Mouse (Mus musculus): ENCODE results near the gene Mfsd10. TPM values are rescaled to one million over a fixed set of nuclear protein-coding genes. Genes with fewer than 3 reads are reported as not detected.
"Not testable (repeated sequence)": the region's sequence is repeated elsewhere in the genome, so short reads cannot be mapped to it uniquely, and the experiment has no call there.

Gene Mfsd10
- polyA plus RNA-seq, 1 experiment = 91.4 TPM

- DNase-seq (ENCODE audit: low read depth) = no peak
Observed at GRCm38 (mm10) chr5:34607100-34607880, 29.7 kb downstream of the Mfsd10 start.

- DNase-seq (ENCODE audit: low read depth) = no peak
Observed at GRCm38 (mm10) chr5:34604576-34604975, 32.4 kb downstream of the Mfsd10 start.

DNA sequence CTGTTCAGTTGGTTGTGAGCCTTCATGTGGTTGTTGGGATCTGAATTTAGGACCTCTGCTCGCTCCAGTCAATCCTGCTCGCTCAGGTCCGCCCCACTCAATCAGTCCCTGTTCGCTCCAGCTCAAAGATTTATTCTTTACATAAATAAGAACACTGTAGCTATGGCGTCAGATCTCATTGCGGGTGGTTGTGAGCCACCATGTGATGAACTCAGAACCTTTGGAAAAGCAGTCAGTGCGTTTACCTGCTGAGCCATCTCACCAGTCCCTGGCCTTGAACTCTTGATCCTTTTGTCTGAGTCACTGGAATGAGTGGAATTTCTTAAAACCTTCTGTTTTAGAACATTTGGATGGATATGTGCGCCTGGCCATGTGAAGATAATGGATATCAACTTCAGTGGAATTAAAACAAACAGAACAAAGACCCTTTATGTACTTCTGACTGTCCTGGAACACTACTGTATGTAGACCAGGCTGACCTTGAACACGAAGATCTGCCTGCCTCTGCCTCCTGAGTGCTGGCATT lies 43.7 kb downstream of the Mfsd10 start:
- no peak for DNase-seq (ENCODE audit: low read depth)

DNA sequence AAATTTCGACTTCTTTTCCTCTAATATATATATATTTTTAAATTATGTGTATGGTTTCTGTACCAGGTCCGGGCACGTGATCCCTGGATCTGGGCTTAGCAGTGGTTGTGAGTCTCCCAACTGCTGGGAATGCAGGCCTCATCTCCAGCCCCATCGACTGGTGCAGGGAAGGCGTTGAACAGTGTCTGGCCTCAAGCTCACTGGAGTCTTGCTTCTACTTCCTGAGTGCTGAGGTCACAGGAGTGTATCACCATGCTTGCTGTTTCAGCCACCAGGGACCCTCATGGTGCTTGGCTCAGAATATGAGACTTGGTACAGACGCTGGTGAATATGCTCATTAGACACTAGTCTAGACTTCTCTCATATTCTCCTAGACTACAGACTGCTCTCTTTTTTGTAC lies 44.3 kb downstream of the Mfsd10 start:
- no peak for DNase-seq (ENCODE audit: low read depth)

DNA sequence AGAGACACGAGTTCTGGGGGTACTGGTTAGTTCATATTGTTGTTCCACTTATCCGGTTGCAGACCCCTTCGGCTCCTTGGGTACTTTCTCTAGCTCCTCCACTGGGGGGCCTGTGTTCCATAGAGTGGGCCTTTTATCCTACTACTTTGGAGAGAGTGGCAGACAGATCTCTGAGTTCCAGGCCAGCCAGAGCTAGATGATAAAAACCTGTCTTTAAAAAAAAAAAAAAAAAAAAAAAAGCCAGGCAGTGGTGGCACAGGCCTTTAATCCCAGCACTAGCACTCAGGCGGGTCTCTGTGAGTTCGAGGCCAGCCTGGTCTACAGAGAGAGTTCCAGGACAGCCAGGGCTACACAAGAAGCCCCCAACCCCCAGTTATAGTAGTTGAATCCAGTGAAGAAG lies 44.8 kb downstream of the Mfsd10 start:
- DNase-seq (ENCODE audit: low read depth) = not testable (repeated sequence)

GRCm38 (mm10) chr5:34591388-34592004 lies 45.5 kb downstream of the Mfsd10 start:
- DNase-seq (ENCODE audit: low read depth) = no peak

DNA sequence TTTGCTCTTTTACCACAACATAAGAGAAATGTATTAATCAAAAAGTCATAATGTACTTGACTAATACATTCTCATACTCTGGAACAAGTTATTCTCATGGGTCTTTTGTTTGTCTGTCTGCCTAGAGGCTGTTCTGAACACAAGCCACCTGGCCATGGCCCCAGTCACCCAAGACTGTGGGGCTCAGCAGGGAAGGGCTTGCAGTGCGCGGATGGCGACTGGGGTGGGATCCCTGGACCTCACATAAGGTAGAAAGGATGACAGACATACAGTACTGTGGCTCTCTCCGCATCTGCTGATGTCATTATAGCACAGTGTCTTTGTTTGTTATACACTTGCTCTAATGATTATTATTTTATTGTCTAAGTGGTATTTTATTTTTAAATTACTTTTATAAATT lies 46.3 kb downstream of the Mfsd10 start:
- no peak for DNase-seq (ENCODE audit: low read depth)

GRCm38 (mm10) chr5:34590059-34590458 lies 47.0 kb downstream of the Mfsd10 start:
- DNase-seq (ENCODE audit: low read depth) = no peak

DNA sequence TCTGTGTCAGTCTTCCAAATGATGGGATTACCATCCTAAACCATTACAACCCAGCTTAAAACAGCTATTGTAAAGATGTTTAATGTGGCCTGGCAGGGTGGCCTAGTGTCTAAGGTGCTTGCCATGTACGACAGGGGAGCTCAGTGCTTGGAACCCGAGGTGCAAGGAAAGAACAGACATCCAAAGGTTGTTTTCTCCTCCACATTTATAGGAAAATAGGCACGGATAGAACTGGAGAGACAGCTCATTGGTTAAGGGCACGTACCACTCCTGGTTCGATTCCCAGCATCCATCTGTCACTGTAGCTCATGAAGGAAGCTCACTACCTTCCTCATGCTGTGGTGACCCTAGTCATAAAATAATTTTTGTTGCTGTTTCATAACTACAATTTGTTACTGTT lies 49.1 kb downstream of the Mfsd10 start:
- DNase-seq (ENCODE audit: low read depth) = no peak

- DNase-seq (ENCODE audit: low read depth) = no peak
Observed at GRCm38 (mm10) chr5:34585216-34585615, 51.8 kb downstream of the Mfsd10 start.

Other genes with a start within 250 kb of the Mfsd10 start
- gene Tnip2, start 123.2 kb downstream of the Mfsd10 start, polyA plus RNA-seq (2012; rRNA removed) = 20.1 and 20.9 TPM in 2 replicates
- gene Sh3bp2, start 111.4 kb downstream of the Mfsd10 start, polyA plus RNA-seq (2012; rRNA removed) = 16.2 and 16.6 TPM in 2 replicates
- gene Add1, start 63.5 kb downstream of the Mfsd10 start, polyA plus RNA-seq (2012; rRNA removed) = 131 and 143 TPM in 2 replicates
- 12.1 and 13.8 TPM in 2 replicates for gene Nop14, start 22.9 kb upstream of the Mfsd10 start, polyA plus RNA-seq (2012; rRNA removed)
- gene Grk4, start 23.2 kb upstream of the Mfsd10 start, polyA plus RNA-seq (2012; rRNA removed) = 0.41 and 1.4 TPM in 2 replicates
- gene Htt, start 124.5 kb upstream of the Mfsd10 start, polyA plus RNA-seq (2012; rRNA removed) = 16.1 and 19.0 TPM in 2 replicates